Mouse (Mus musculus) forebrain, embryonic 11.5 days (tissue): Measurements from ENCODE around the gene Zfp185. TPM values are rescaled to one million over a fixed set of nuclear protein-coding genes. Genes with fewer than 3 reads are reported as not detected.

ENCODE experiments used
- ATAC-seq: fragments of 200-750 bp; cut with Nextera tagmentation; replicated peaks from 2 replicates; pipeline ENCODE4 v1.8.0; 2017; ENCODE audit warnings: moderate TSS enrichment; ENCODE audit not compliant: low FRiP score
- DNase-seq: peaks from one replicate; pipeline ENCODE4 v3.0.0-alpha.2; 2017; ENCODE audit warnings: low spot score
- H3K27ac ChIP-seq: fragments of 300-500 bp; sonication (generic); 2 replicates; pipeline ENCODE4 v1.5.1; 2014; ENCODE audit warnings: low read depth, low read length
- H3K27me3 ChIP-seq: fragments of 300-500 bp; sonication (generic); 2 replicates; pipeline ENCODE4 v1.6.1; 2014; ENCODE audit warnings: mild to moderate bottlenecking, low read length, mixed read lengths; ENCODE audit not compliant: control insufficient read depth, insufficient read depth
- H3K36me3 ChIP-seq: fragments of 300-500 bp; sonication (generic); 2 replicates; pipeline ENCODE4 v1.6.1; 2014; ENCODE audit warnings: mild to moderate bottlenecking, low read length, moderate library complexity, mixed read lengths; ENCODE audit not compliant: control insufficient read depth, insufficient read depth
- H3K4me1 ChIP-seq: fragments of 300-500 bp; sonication (generic); replicated peaks from 2 replicates; pipeline ENCODE4 v1.6.1; 2014; ENCODE audit warnings: low read length, mixed read lengths; ENCODE audit not compliant: control insufficient read depth, insufficient read depth
- H3K4me2 ChIP-seq: fragments of 300-500 bp; sonication (generic); 2 replicates; pipeline ENCODE4 v1.6.1; 2014; ENCODE audit warnings: low read depth, mild to moderate bottlenecking, low read length, moderate library complexity, mixed read lengths; ENCODE audit not compliant: severe bottlenecking
- H3K4me3 ChIP-seq: fragments of 300-500 bp; sonication (generic); 2 replicates; pipeline ENCODE4 v1.5.1; 2014; ENCODE audit warnings: low read depth, low read length
- H3K9ac ChIP-seq: fragments of 300-500 bp; sonication (generic); 2 replicates; pipeline ENCODE4 v1.6.1; 2014; ENCODE audit warnings: low read length
- H3K9me3 ChIP-seq: fragments of 300-500 bp; sonication (generic); 2 replicates; pipeline ENCODE4 v1.6.1; 2016; ENCODE audit warnings: low read length, mixed read lengths; ENCODE audit not compliant: control insufficient read depth
- WGBS: fragments of 180-500 bp; shearing (Covaris S2); extraction: QIAGEN DNeasy Blood & Tissue Kit; methylation state at CpG from one replicate; pipeline ENCODE4 v1.1.7; 2014; 5-methylcytosine and 5-hydroxymethylcytosine counted together
- polyA plus RNA-seq: library from polyadenylated mRNA; unstranded; fragments of >200 nt; fragmentation: Nextera tagmentation; extraction: Ambion mirVana; gene quantifications from 2 replicates; pipeline ENCODE4 v1.2.1, GENCODE M21; 2014

The Zfp185 gene
- polyA plus RNA-seq, 1 experiment from 2014 or later = 4.0 TPM

DNA sequence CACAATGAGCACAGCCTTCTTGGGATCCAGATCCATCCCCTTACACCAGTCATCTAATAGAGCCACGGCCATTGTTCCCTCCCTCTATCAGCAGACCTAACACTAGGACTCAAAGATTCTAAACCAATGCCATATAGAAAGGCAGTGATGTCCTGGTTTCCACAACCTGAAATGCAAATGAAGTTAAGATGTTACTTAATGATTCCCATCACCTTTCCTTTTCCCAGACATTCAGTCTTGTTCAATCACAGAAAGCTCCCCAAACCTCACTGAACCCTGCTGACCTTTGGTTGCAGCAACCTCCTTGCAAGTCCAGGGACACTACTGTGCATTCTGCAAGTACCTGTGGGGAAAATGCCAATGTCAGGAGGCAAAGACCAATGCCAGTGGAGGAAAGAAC lies 49.9 kb downstream of the Zfp185 start, which contains the start of gene Pnma5:
Gene Pnma5 (minus strand): TSS at position 101 of the 400 bp plus-strand sequence.
- WGBS = 89% methylated on average over 1 of the region's 1 CpGs
- no peaks in the 10 kb centered on the region for H3K9me3 ChIP-seq
- H3K27me3 ChIP-seq = no peaks in the 10 kb centered on the region
- H3K36me3 ChIP-seq = no peaks in the 10 kb centered on the region
- no peaks in the 10 kb centered on the region for H3K4me1 ChIP-seq
- no peak within 1 kb of the TSS for H3K4me2 ChIP-seq
- no peak within 1 kb of the TSS for H3K27ac ChIP-seq
- no peak within 1 kb of the TSS for H3K4me3 ChIP-seq
- no peak for DNase-seq
- no peak for ATAC-seq
- H3K9ac ChIP-seq = no peak within 1 kb of the TSS

GRCm38 (mm10) chrX:73038831-73039230 lies 51.7 kb downstream of the Zfp185 start:
- no peaks in the 10 kb centered on the region for H3K4me1 ChIP-seq
- DNase-seq = no peak
- H3K9ac ChIP-seq = no peak overlapping the region
- no peak overlapping the region for H3K4me3 ChIP-seq
- H3K27me3 ChIP-seq = no peaks in the 10 kb centered on the region
- H3K36me3 ChIP-seq = no peaks in the 10 kb centered on the region
- no peak for ATAC-seq
- WGBS = 89% methylated on average over 8 of the region's 8 CpGs
- H3K9me3 ChIP-seq = no peaks in the 10 kb centered on the region
- H3K4me2 ChIP-seq = no peak overlapping the region
- no peak overlapping the region for H3K27ac ChIP-seq

- Histone ChIP-seq H3K4me2 (no peak overlapping the region), H3K4me1 (no peaks in the 10 kb centered on the region), H3K9ac (no peak overlapping the region), H3K36me3 (no peaks in the 10 kb centered on the region), H3K27ac (no peak overlapping the region), H3K27me3 (no peaks in the 10 kb centered on the region), H3K9me3 (no peaks in the 10 kb centered on the region), H3K4me3 (no peak overlapping the region)
- no peak for DNase-seq
- no peak for ATAC-seq
- whole genome bisulfite sequencing = 83% methylated on average over 12 of the region's 12 CpGs
Measured at GRCm38 (mm10) chrX:73039666-73040065, 52.5 kb downstream of the Zfp185 start.

DNA sequence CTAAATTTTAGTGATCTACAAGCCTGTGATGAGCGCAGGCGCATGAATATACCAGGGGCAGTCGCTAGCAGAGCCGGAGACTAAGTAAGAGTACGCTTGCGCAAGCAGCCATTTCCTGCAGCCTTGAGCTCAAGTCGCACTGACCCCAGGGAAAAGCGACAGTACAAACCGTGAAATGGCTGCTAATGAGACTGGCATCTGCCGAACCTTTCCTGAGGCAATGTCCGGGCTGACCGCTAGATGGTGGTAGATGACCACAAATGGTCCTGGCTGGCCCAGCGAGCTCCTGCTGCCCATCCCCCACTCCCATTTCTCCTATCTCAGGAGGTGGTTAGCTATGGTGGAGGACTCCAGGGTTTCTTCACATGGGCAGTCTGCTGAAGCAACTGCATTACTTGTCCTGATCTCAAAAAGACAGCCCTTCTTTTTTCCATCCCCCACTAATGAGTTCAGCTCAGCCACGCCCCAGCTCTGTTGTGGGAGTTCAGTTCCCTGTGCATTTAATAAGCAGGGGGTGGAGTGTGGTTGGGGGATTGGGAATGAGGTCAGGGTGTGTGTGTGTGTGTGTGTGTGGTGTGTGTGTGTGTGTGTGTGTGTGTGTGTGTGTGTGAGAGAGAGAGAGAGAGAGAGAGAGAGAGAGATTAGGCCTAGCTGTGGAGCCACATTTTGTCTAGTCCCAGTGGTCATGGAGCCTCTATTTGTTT lies 66.9 kb downstream of the Zfp185 start:
- DNase-seq = peak; percentile 94
- no peaks in the 10 kb centered on the region for H3K27me3 ChIP-seq
- no peaks in the 10 kb centered on the region for H3K36me3 ChIP-seq
- no peak overlapping the region for H3K4me3 ChIP-seq
- H3K4me2 ChIP-seq = no peak overlapping the region
- no peak overlapping the region for H3K27ac ChIP-seq
- peak; percentile 94 for ATAC-seq
- no peaks in the 10 kb centered on the region for H3K9me3 ChIP-seq
- H3K4me1 ChIP-seq = no peaks in the 10 kb centered on the region
- WGBS = 16% methylated on average over 13 of the region's 14 CpGs
- no peak overlapping the region; the same call in 1 of the 2 replicates for H3K9ac ChIP-seq

- H3K9ac ChIP-seq = no peak overlapping the region
- H3K27ac ChIP-seq = no peak overlapping the region
- no peak for ATAC-seq
- H3K36me3 ChIP-seq = no peaks in the 10 kb centered on the region
- DNase-seq = no peak
- no peaks in the 10 kb centered on the region for H3K4me1 ChIP-seq
- no peak overlapping the region for H3K4me2 ChIP-seq
- no peaks in the 10 kb centered on the region for H3K27me3 ChIP-seq
- no peak overlapping the region for H3K4me3 ChIP-seq
- WGBS = 91% methylated on average over 1 of the region's 1 CpGs
- no peaks in the 10 kb centered on the region for H3K9me3 ChIP-seq
Measured at GRCm38 (mm10) chrX:73061528-73061927, 74.4 kb downstream of the Zfp185 start.

- H3K4me2 ChIP-seq = no peak overlapping the region
- no peak for DNase-seq
- no peak overlapping the region for H3K4me3 ChIP-seq
Measured at GRCm38 (mm10) chrX:73062323-73062722, 75.2 kb downstream of the Zfp185 start.

DNA sequence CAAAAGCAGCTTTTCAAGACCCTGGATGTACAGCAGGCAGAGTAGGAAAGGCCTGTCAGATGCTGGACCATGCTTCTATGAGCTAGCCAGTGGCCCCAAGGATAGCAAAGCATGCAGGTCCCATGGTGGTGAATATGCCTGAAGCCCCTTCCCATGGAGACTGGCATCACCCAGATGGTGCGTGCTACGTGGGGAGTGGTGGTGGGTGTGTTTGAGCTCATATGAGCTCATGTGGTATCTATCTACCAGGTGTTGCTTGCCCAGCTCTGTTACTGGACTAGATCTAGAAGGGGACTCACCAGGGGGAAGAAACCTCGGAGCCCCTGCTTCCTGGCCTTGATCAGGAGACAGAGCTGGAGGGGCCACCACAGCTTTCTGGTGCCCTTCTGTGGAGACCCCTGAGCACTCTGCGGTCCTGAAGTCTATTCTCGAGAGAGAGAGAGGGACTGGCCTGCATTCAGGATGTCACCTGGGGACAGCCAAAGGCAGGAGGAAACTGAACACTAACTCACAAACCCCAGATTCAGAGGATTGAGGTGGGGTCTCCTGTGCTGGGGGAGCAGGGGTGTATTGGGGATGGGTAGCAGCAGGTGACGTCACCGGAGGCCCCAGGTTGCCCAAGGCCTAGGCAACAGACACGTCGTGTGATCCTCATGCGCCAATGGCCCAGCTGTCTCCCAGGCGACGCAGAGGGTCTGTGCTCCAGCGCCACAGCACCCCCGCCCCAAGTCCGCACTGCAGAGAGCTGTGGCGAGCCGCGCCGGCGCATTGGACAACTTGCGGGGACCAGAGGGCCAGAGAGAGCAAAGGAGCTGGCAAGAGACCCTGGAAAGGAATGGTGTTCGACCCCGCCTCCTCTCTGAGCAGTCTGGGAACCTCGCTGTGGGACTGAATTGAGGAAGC lies 76.6 kb downstream of the Zfp185 start:
- peak overlapping the region; percentile 46 for H3K4me2 ChIP-seq
- H3K9ac ChIP-seq = peak overlapping the region; percentile 54
- no peaks in the 10 kb centered on the region for H3K9me3 ChIP-seq
- H3K4me3 ChIP-seq = peak overlapping the region; percentile 16; the same call in 1 of the 2 replicates
- no peak overlapping the region for H3K27ac ChIP-seq
- DNase-seq (peak; percentile 70), ATAC-seq (peak; percentile 67)
- H3K36me3 ChIP-seq = no peaks in the 10 kb centered on the region
- WGBS = 26% methylated on average over 22 of the region's 24 CpGs
- H3K27me3 ChIP-seq = no peaks in the 10 kb centered on the region
- no peaks in the 10 kb centered on the region for H3K4me1 ChIP-seq

More at GRCm38 (mm10) chrX:73062323-73062722, 75.2 kb downstream of the Zfp185 start:
- H3K4me1 ChIP-seq = no peaks in the 10 kb centered on the region
- no peak overlapping the region for H3K27ac ChIP-seq
- ATAC-seq = no peak
- H3K9ac ChIP-seq = no peak overlapping the region
- no peaks in the 10 kb centered on the region for H3K36me3 ChIP-seq
- WGBS = 47% methylated on average over 5 of the region's 5 CpGs
- H3K9me3 ChIP-seq = no peaks in the 10 kb centered on the region
- H3K27me3 ChIP-seq = no peaks in the 10 kb centered on the region

- H3K4me1 ChIP-seq = no peaks in the 10 kb centered on the region
- peak within 1 kb of the TSS; percentile 16; the same call in 1 of the 2 replicates for H3K4me3 ChIP-seq
- no peaks in the 10 kb centered on the region for H3K36me3 ChIP-seq
- H3K27me3 ChIP-seq = no peaks in the 10 kb centered on the region
- no peaks in the 10 kb centered on the region for H3K9me3 ChIP-seq
- DNase-seq (no peak), ATAC-seq (peak; percentile 56)
- WGBS = 27% methylated on average over 7 of the region's 7 CpGs
- H3K27ac ChIP-seq = no peak within 1 kb of the TSS
- peak within 1 kb of the TSS; percentile 54 for H3K9ac ChIP-seq
- peak within 1 kb of the TSS; percentile 46 for H3K4me2 ChIP-seq
Measured at GRCm38 (mm10) chrX:73064415-73064793, 77.3 kb downstream of the Zfp185 start, which contains the start of gene Pnma3. Gene Pnma3 (plus strand): TSS chrX:73064787.
